Mouse (Mus musculus) midbrain, embryonic 16.5 days (tissue): ENCODE measurements at regions not wholly inside any gene's neighbourhood (a gene's known extent, or its start where the extent isn't known, plus 50 kb on each side); places are given as distances from the start of the nearest gene placed in this dataset.
A peak's percentile ranks its signal among the peaks of the same experiment; 100 is the strongest.

ENCODE experiments used
- ATAC-seq: fragments of 200-750 bp; cut with Nextera tagmentation; 2 replicates; pipeline ENCODE4 v1.8.0; 2017; ENCODE audit warnings: moderate TSS enrichment
- H3K27ac ChIP-seq: fragments of 300-500 bp; sonication (generic); 2 replicates; pipeline ENCODE4 v1.5.1; 2014; ENCODE audit warnings: mild to moderate bottlenecking, low read length, mixed read lengths
- H3K27me3 ChIP-seq: fragments of 300-500 bp; sonication (generic); 2 replicates; pipeline ENCODE4 v1.6.1; 2014; ENCODE audit warnings: low read depth, low read length, mixed read lengths; ENCODE audit not compliant: control insufficient read depth, insufficient read depth
- H3K36me3 ChIP-seq: fragments of 300-500 bp; sonication (generic); 2 replicates; pipeline ENCODE4 v1.6.1; 2014; ENCODE audit warnings: mild to moderate bottlenecking, low read length, moderate library complexity, mixed read lengths; ENCODE audit not compliant: control insufficient read depth, insufficient read depth
- H3K4me1 ChIP-seq: fragments of 300-500 bp; sonication (generic); 2 replicates; pipeline ENCODE4 v1.6.1; 2014; ENCODE audit warnings: mild to moderate bottlenecking, low read length, mixed read lengths; ENCODE audit not compliant: control insufficient read depth, insufficient read depth
- H3K4me2 ChIP-seq: fragments of 300-500 bp; sonication (generic); 2 replicates; pipeline ENCODE4 v1.6.1; 2014; ENCODE audit warnings: mild to moderate bottlenecking, low read length, mixed read lengths
- H3K4me3 ChIP-seq: fragments of 300-500 bp; sonication (generic); 2 replicates; pipeline ENCODE4 v1.5.1; 2014; ENCODE audit warnings: low read depth, mild to moderate bottlenecking, low read length, moderate library complexity, mixed read lengths
- H3K9ac ChIP-seq: fragments of 300-500 bp; sonication (generic); 2 replicates; pipeline ENCODE4 v1.6.1; 2014; ENCODE audit warnings: low read depth, low read length, mixed read lengths
- H3K9me3 ChIP-seq: fragments of 300-500 bp; sonication (generic); replicated peaks from 2 replicates; pipeline ENCODE4 v1.6.1; 2014; ENCODE audit warnings: mild to moderate bottlenecking, low read length, mixed read lengths; ENCODE audit not compliant: control insufficient read depth, poor library complexity, severe bottlenecking
- WGBS: fragments of 180-500 bp; shearing (Covaris S2); extraction: QIAGEN DNeasy Blood & Tissue Kit; methylation state at CpG from one replicate; pipeline ENCODE4 v1.1.7; 2014; 5-methylcytosine and 5-hydroxymethylcytosine counted together

DNA sequence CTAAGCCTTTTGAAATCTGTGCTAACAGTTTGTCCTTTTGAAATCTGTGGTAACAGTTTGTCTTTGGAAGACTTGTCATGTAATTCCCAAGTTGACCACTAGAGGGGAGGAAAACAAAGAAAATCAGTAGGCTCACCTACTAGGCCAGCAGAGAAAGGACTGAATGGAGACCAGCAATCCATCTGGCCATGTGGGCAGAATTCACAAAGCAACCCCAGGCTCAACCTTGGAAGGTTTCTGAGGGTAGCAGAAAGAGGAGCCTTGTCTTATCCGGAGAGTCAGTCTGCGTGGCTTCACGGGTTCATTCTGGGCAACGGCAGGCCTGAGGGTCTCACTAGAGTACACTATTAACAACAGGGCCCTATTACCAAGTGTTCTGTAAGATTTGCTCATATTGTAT is 319.2 kb upstream of the Sphkap start:
- Histone ChIP-seq H3K4me1 (no peaks in the 10 kb centered on the region), H3K4me2 (no peak overlapping the region), H3K9me3 (no peaks in the 10 kb centered on the region), H3K4me3 (no peak overlapping the region), H3K9ac (no peak overlapping the region), H3K27ac (no peak overlapping the region), H3K27me3 (no peaks in the 10 kb centered on the region), H3K36me3 (no peaks in the 10 kb centered on the region)
- WGBS = 85% methylated on average over 4 of the region's 4 CpGs
- peak; percentile 76 for ATAC-seq

DNA sequence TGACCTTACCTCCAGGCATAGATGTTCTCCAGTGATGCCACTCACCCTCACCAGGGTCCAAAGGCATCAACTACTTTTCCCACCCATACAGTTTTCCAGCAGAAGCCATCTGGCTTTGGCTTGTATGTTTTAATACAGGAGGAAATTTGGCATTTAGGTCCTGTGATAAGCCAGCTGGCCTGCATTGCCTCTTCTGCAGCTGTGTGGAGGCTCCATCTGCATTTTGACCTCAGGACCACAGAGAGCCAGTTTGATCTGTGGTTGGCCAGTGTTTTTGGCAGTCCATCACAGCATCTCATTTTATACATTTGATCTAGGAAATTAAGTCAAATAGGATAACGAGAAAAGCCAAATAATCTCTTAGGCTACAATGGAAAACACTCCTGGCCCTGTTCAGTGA is 315.1 kb upstream of the Sphkap start:
- H3K4me3 ChIP-seq = no peak overlapping the region
- H3K4me1 ChIP-seq = no peaks in the 10 kb centered on the region
- 76% methylated on average over 1 of the region's 1 CpGs for WGBS
- H3K4me2 ChIP-seq = no peak overlapping the region
- H3K9me3 ChIP-seq = no peaks in the 10 kb centered on the region
- no peak overlapping the region for H3K9ac ChIP-seq
- H3K27ac ChIP-seq = no peak overlapping the region
- ATAC-seq = no peak
- H3K36me3 ChIP-seq = no peaks in the 10 kb centered on the region
- no peaks in the 10 kb centered on the region for H3K27me3 ChIP-seq

DNA sequence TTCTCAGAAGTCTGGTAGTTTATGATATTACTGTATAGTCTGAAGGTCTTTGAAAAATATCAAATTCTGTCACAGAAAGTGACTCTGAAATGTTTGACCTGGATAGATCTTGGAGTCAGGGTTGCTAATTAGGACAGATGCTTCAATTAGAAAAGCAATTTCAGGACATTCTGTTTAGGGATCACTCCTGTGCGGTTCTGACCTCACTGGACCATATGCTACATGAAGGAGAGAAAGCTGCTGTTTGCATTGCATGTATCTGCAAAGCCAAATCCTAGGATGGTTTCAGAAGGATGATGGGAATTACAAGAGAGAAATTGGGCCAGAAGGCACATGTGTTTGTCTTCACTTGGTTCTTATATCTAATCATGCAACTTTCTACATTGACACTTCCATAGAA is 312.2 kb upstream of the Sphkap start:
- 91% methylated on average over 1 of the region's 1 CpGs for WGBS

DNA sequence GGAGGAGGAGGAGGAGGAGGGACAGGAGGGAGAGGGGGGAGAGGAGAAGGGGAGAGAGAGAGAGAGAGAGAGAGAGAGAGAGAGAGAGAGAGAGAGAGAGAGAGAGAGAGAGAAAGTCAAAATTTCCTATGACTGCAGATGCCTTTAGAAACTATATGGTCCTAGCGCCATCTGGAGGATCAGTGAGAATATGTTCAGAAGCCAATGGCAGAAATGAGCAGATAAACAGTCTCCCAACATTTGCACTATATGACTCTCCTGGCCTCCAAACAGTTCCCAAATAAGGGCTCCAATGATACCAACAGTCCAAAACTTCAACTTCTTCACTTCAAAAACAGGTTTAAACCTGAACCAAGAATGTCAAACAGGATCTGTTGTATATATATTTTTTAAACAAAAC is 309.1 kb upstream of the Sphkap start:
- Histone ChIP-seq H3K36me3 (no peaks in the 10 kb centered on the region), H3K4me2 (no peak overlapping the region), H3K4me3 (no peak overlapping the region), H3K9ac (no peak overlapping the region), H3K9me3 (no peaks in the 10 kb centered on the region), H3K4me1 (no peaks in the 10 kb centered on the region), H3K27me3 (no peaks in the 10 kb centered on the region), H3K27ac (no peak overlapping the region)
- ATAC-seq = peak; percentile 76
- 0% methylated on average over 1 of the region's 1 CpGs for WGBS

More for the DNA sequence above, 312.2 kb upstream of the Sphkap start:
- H3K9me3 ChIP-seq = no peaks in the 10 kb centered on the region
- no peaks in the 10 kb centered on the region for H3K27me3 ChIP-seq
- ATAC-seq = no peak
- no peak overlapping the region for H3K4me3 ChIP-seq
- no peaks in the 10 kb centered on the region for H3K4me1 ChIP-seq
- H3K9ac ChIP-seq = no peak overlapping the region
- no peak overlapping the region for H3K4me2 ChIP-seq
- H3K27ac ChIP-seq = no peak overlapping the region
- H3K36me3 ChIP-seq = no peaks in the 10 kb centered on the region

DNA sequence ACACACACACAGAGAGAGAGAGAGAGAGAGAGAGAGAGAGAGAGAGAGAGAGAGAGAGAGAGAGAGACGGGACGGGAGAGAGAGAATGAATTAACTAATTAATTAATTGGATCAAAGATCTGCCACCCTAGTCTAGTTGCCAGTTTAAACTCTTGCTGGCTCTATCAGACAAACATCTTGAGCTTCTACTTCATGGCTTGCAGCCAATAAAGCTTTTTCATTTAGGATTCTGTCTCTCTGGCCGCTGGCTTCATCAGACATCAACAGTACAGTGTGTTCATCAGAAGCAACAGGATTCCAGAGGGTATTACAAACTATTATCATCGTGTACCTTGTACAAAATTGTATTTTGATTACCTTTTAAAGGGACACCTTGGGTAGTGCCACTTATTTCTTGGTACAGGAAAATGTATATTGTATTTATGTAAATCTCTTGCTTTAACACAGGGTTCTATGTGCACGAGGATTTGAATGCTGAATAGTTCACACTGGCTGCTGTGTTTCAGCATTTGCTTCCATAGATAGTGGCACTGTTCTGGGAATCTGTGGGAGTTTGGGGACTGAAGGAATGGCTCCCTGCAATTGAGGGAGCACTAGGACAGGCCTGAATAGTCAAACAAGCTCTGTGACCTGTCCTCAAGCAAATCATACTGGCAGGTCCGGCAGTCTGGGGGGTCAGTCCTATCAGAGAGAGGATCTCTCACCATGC is 293.9 kb upstream of the Sphkap start:
- Histone ChIP-seq H3K9me3 (no peaks in the 10 kb centered on the region), H3K27ac (no peak overlapping the region), H3K9ac (no peak overlapping the region), H3K27me3 (no peaks in the 10 kb centered on the region), H3K36me3 (no peaks in the 10 kb centered on the region), H3K4me1 (no peaks in the 10 kb centered on the region; the same call in 1 of the 2 replicates), H3K4me3 (no peak overlapping the region), H3K4me2 (no peak overlapping the region)
- no peak for ATAC-seq
- 71% methylated on average over 6 of the region's 6 CpGs for WGBS

DNA sequence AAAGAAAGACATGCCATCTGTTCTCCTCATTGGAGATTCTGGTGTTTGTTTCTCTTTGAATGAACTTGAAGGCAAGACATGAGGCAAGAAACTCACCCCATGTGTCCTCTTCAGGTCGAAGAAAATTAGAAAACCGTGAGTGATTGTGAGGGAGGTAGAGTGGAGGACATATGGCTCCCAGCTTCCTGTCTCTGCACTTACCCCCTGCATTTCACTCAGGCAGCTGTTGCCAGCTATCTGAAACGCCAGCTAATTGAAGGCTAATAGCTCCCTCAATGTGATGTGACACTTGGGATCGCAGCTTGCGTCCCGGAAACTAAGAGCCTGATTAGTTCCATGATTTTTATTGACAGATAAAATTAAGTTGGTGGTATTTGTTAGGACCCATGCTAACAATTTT is 289.4 kb upstream of the Sphkap start:
- Histone ChIP-seq H3K27me3 (no peaks in the 10 kb centered on the region), H3K9ac (no peak overlapping the region), H3K4me3 (no peak overlapping the region), H3K4me1 (no peaks in the 10 kb centered on the region; the same call in 1 of the 2 replicates), H3K27ac (no peak overlapping the region), H3K4me2 (no peak overlapping the region), H3K36me3 (no peaks in the 10 kb centered on the region), H3K9me3 (no peaks in the 10 kb centered on the region)
- WGBS = 51% methylated on average over 6 of the region's 6 CpGs
- no peak for ATAC-seq

DNA sequence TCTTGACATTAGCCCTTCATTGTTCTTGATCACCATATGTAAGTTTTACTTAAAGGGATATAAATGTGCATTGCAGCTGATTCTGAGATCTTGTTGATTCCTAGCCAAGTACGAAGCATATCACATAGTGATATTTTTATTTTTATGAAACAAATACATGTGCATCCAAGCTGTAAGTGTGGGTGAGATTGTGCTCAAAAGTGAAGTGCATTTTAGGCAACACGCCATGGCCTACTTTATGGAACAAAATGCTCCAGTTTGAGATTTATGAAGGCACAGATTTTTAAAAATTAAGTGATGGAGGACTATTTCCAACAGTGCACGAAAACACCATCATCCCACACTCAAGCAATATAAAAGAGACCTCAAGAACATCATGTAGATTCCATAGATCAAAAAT is 277.2 kb upstream of the Sphkap start:
- no peaks in the 10 kb centered on the region for H3K9me3 ChIP-seq
- H3K9ac ChIP-seq = no peak overlapping the region
- no peaks in the 10 kb centered on the region for H3K27me3 ChIP-seq
- no peaks in the 10 kb centered on the region for H3K4me1 ChIP-seq
- no peak overlapping the region for H3K4me2 ChIP-seq
- H3K36me3 ChIP-seq = no peaks in the 10 kb centered on the region
- no peak overlapping the region for H3K4me3 ChIP-seq
- no peak for ATAC-seq
- WGBS = 81% methylated on average over 3 of the region's 3 CpGs
- no peak overlapping the region for H3K27ac ChIP-seq

DNA sequence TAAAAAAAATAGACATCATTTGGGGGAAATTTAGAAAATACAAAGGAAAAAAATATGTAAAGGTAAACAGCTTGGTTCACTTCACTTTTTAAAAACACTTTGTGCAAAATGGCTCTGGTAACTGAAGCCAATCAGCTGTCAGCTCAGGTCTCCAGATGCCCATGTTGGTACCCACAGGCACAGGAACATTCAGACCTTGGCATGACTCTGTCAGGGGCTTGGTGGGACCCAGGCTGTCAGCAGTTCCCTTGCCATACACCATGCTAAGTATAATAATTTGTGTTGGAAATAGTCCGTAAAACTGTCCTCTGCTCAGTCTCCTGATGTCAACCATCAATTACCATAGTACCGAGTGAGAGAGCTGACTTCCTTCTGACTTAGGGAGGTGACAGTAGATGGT is 257.3 kb upstream of the Sphkap start:
- Histone ChIP-seq H3K27ac (no peak overlapping the region), H3K9me3 (no peaks in the 10 kb centered on the region), H3K27me3 (no peaks in the 10 kb centered on the region), H3K4me1 (no peaks in the 10 kb centered on the region), H3K4me3 (no peak overlapping the region), H3K9ac (no peak overlapping the region), H3K36me3 (no peaks in the 10 kb centered on the region), H3K4me2 (no peak overlapping the region)
- ATAC-seq = no peak
- WGBS = 95% methylated on average over 2 of the region's 2 CpGs

DNA sequence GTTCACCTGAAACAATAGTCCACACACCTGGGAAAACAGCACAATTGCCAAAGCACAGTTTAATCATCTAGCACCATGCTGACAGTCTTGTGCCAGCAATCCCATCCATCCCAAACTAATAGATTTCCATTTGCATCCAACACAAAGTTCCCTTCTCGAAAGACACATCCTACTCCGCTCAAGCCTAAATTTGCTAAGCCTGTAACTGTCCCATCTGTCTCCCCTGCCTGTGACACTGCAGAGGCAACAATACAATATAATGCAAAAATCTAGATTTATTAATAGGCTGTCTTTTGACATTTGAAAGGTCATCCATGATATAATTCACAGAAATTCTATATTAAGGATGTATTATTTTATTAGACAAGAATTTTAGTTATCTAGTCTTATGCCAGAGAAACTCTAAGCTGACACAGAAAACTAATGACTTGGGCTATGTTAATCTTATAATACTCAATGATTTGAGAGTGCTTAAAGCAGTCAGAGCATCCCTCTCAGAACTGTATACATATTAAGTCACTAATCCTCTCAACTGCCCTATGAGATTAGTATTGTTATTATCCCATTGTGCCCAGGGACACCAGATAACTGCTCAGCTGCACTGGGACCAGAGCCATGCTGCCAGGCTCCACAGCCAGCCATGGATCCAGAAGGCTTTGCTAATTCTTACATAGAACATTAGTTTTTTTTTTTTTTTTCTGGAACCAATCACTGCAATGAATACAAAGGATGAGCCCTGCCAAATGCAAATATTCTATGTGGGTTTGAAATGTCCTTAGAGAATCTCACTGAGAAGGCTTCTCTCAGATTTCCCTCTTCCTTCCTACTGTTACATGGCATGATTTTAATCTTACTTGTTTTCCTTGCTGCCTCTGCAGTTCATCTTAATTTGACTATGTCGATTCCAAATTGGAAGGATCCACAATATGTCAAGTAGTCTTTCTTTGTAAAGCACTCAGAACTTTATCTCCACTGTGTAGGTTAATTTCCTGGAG is 254.1 kb upstream of the Sphkap start:
- H3K9me3 ChIP-seq = no peaks in the 10 kb centered on the region
- no peak overlapping the region for H3K27ac ChIP-seq
- peak; percentile 91 for ATAC-seq
- H3K4me2 ChIP-seq = no peak overlapping the region
- H3K4me1 ChIP-seq = no peaks in the 10 kb centered on the region
- WGBS = 74% methylated on average over 3 of the region's 3 CpGs
- no peaks in the 10 kb centered on the region for H3K27me3 ChIP-seq
- H3K9ac ChIP-seq = no peak overlapping the region
- H3K4me3 ChIP-seq = no peak overlapping the region
- H3K36me3 ChIP-seq = no peaks in the 10 kb centered on the region
